Mouse (Mus musculus): ENCODE measurements around the gene Gm5475.
"Not testable (repeated sequence)": the region's sequence is repeated elsewhere in the genome, so short reads cannot be mapped to it uniquely, and the experiment has no call there.

Gm5475 gene

GRCm38 (mm10) chr15:100421758-100422197 lies at the start of gene Gm5475:
Gm5475 (plus strand) TSS chr15:100422147.
- not testable (repeated sequence) for DNase-seq (ENCODE audit: low read depth, low spot score)

- peak; percentile 54 for DNase-seq (ENCODE audit: low read depth, low spot score)
Measured at GRCm38 (mm10) chr15:100375066-100375465, 46.9 kb upstream of the Gm5475 start.

GRCm38 (mm10) chr15:100377847-100378505 lies 44.0 kb upstream of the Gm5475 start:
- DNase-seq (ENCODE audit: low read depth, low spot score): not testable (repeated sequence)

- DNase-seq (ENCODE audit: low read depth, low spot score): no peak
Measured at GRCm38 (mm10) chr15:100379658-100380057, 42.3 kb upstream of the Gm5475 start.

GRCm38 (mm10) chr15:100380104-100380503 lies 41.8 kb upstream of the Gm5475 start:
- no peak for DNase-seq (ENCODE audit: low read depth, low spot score)

GRCm38 (mm10) chr15:100385705-100386104 lies 36.2 kb upstream of the Gm5475 start:
- DNase-seq (ENCODE audit: low read depth, low spot score): no peak

- no peak for DNase-seq (ENCODE audit: low read depth, low spot score)
Measured at GRCm38 (mm10) chr15:100387544-100388223, 34.3 kb upstream of the Gm5475 start.

- no peak for DNase-seq (ENCODE audit: low read depth, low spot score)
Measured at GRCm38 (mm10) chr15:100388224-100388835, 33.6 kb upstream of the Gm5475 start.

GRCm38 (mm10) chr15:100388886-100389285 lies 33.1 kb upstream of the Gm5475 start:
- no peak for DNase-seq (ENCODE audit: low read depth, low spot score)

GRCm38 (mm10) chr15:100391066-100391465 lies 30.9 kb upstream of the Gm5475 start:
- no peak for DNase-seq (ENCODE audit: low read depth, low spot score)

GRCm38 (mm10) chr15:100391599-100391998 lies 30.3 kb upstream of the Gm5475 start:
- DNase-seq (ENCODE audit: low read depth, low spot score): no peak

GRCm38 (mm10) chr15:100393016-100393415 lies 28.9 kb upstream of the Gm5475 start:
- no peak for DNase-seq (ENCODE audit: low read depth, low spot score)

- no peak for DNase-seq (ENCODE audit: low read depth, low spot score)
Measured at GRCm38 (mm10) chr15:100395561-100395960, 26.4 kb upstream of the Gm5475 start.

- DNase-seq (ENCODE audit: low read depth, low spot score): no peak
Measured at GRCm38 (mm10) chr15:100400592-100401250, 21.2 kb upstream of the Gm5475 start.

- DNase-seq (ENCODE audit: low read depth, low spot score): no peak
Measured at GRCm38 (mm10) chr15:100401811-100402210, 20.1 kb upstream of the Gm5475 start.

GRCm38 (mm10) chr15:100402347-100402746 lies 19.6 kb upstream of the Gm5475 start:
- no peak for DNase-seq (ENCODE audit: low read depth, low spot score)

GRCm38 (mm10) chr15:100402798-100403197 lies 19.1 kb upstream of the Gm5475 start:
- no peak for DNase-seq (ENCODE audit: low read depth, low spot score)

- no peak for DNase-seq (ENCODE audit: low read depth, low spot score)
Measured at GRCm38 (mm10) chr15:100403318-100404000, 18.5 kb upstream of the Gm5475 start.

GRCm38 (mm10) chr15:100406088-100406487 lies 15.9 kb upstream of the Gm5475 start:
- no peak for DNase-seq (ENCODE audit: low read depth, low spot score)

GRCm38 (mm10) chr15:100410918-100411672 lies 10.9 kb upstream of the Gm5475 start:
- no peak for DNase-seq (ENCODE audit: low read depth, low spot score)

GRCm38 (mm10) chr15:100411731-100412130 lies 10.2 kb upstream of the Gm5475 start:
- DNase-seq (ENCODE audit: low read depth, low spot score): no peak
